Mouse (Mus musculus) intestine, embryonic 15.5 days (tissue): Measurements from ENCODE around the gene Rnf223. TPM values are rescaled to one million over a fixed set of nuclear protein-coding genes. Genes with fewer than 3 reads are reported as not detected.

Experiments used
- ATAC-seq: fragments of 200-750 bp; cut with Nextera tagmentation; 2 replicates; pipeline ENCODE4 v1.8.0; 2017; ENCODE audit warnings: moderate TSS enrichment, moderate library complexity
- H3K27ac ChIP-seq: fragments of 300-500 bp; sonication (generic); 2 replicates; pipeline ENCODE4 v1.5.1; 2015; ENCODE audit warnings: mild to moderate bottlenecking, inconsistent platforms
- H3K27me3 ChIP-seq: fragments of 300-500 bp; sonication (generic); replicated peaks from 2 replicates; pipeline ENCODE4 v1.6.1; 2015; ENCODE audit warnings: inconsistent platforms
- H3K36me3 ChIP-seq: fragments of 300-500 bp; sonication (generic); 2 replicates; pipeline ENCODE4 v1.6.1; 2015; ENCODE audit warnings: inconsistent platforms
- H3K4me1 ChIP-seq: fragments of 300-500 bp; sonication (generic); replicated peaks from 2 replicates; pipeline ENCODE4 v1.6.1; 2015; ENCODE audit warnings: inconsistent platforms
- H3K4me2 ChIP-seq: fragments of 300-500 bp; sonication (generic); replicated peaks from 2 replicates; pipeline ENCODE4 v1.6.1; 2015; ENCODE audit warnings: mild to moderate bottlenecking, inconsistent platforms
- H3K4me3 ChIP-seq: fragments of 300-500 bp; sonication (generic); replicated peaks from 2 replicates; pipeline ENCODE4 v1.5.1; 2015; ENCODE audit warnings: inconsistent platforms
- H3K9ac ChIP-seq: fragments of 300-500 bp; sonication (generic); 2 replicates; pipeline ENCODE4 v1.6.1; 2015; ENCODE audit warnings: inconsistent platforms
- H3K9me3 ChIP-seq: fragments of 300-500 bp; sonication (generic); 2 replicates; pipeline ENCODE4 v1.6.1; 2016; ENCODE audit warnings: inconsistent platforms
- WGBS: fragments of 180-500 bp; shearing (Covaris S2); methylation state at CpG from one replicate; pipeline ENCODE4 v1.1.7; 2015; 5-methylcytosine and 5-hydroxymethylcytosine counted together
- polyA plus RNA-seq: library from polyadenylated mRNA; unstranded; fragments of >200 nt; fragmentation: Nextera tagmentation; extraction: Ambion mirVana; gene quantifications from 2 replicates; pipeline ENCODE4 v1.2.1, GENCODE M21; 2015

Gene Rnf223
- polyA plus RNA-seq, 1 experiment from 2014 or later, result 0.06 TPM

GRCm38 (mm10) chr4:156099427-156099826 lies 30.9 kb upstream of the Rnf223 start:
- Histone ChIP-seq H3K9ac (no peak overlapping the region), H3K4me1 (no peaks in the 10 kb centered on the region), H3K27me3 (no peaks in the 10 kb centered on the region), H3K9me3 (no peaks in the 10 kb centered on the region), H3K36me3 (no peaks in the 10 kb centered on the region), H3K4me3 (no peak overlapping the region), H3K27ac (no peak overlapping the region), H3K4me2 (no peak overlapping the region)
- 73% methylated on average over 6 of the region's 6 CpGs for whole genome bisulfite sequencing
- no peak for ATAC-seq

- no peaks in the 10 kb centered on the region for H3K4me1 ChIP-seq
- H3K36me3 ChIP-seq, result no peaks in the 10 kb centered on the region
- 52% methylated on average over 5 of the region's 5 CpGs for WGBS
- no peak overlapping the region for H3K9ac ChIP-seq
- H3K4me2 ChIP-seq, result 0 out of 2 replicates have a peak overlapping the region, but pooled peaks have one; percentile 14
- H3K4me3 ChIP-seq, result no peak overlapping the region
- H3K27me3 ChIP-seq, result no peaks in the 10 kb centered on the region
- peak overlapping the region; percentile 75 for H3K27ac ChIP-seq
- peak; percentile 83 for ATAC-seq
- H3K9me3 ChIP-seq, result no peaks in the 10 kb centered on the region
These were observed 29.8 kb upstream of the Rnf223 start for GRCm38 (mm10) chr4:156100501-156100900.

- H3K9me3 ChIP-seq, result no peaks in the 10 kb centered on the region
- H3K9ac ChIP-seq, result no peak overlapping the region
- no peak overlapping the region for H3K27ac ChIP-seq
- no peak for ATAC-seq
- no peaks in the 10 kb centered on the region for H3K4me1 ChIP-seq
- H3K4me2 ChIP-seq, result no peak overlapping the region
- 34% methylated on average over 3 of the region's 3 CpGs for WGBS
- no peaks in the 10 kb centered on the region for H3K36me3 ChIP-seq
- no peak overlapping the region for H3K4me3 ChIP-seq
- H3K27me3 ChIP-seq, result no peaks in the 10 kb centered on the region
These were observed 28.8 kb upstream of the Rnf223 start for GRCm38 (mm10) chr4:156101481-156101903.

- no peaks in the 10 kb centered on the region for H3K9me3 ChIP-seq
- no peaks in the 10 kb centered on the region for H3K4me1 ChIP-seq
- H3K4me2 ChIP-seq, result no peak overlapping the region
- H3K4me3 ChIP-seq, result no peak overlapping the region
- no peak overlapping the region for H3K9ac ChIP-seq
- 56% methylated on average over 4 of the region's 4 CpGs for WGBS
- peak; percentile 18; the same call in 1 of the 2 replicates for ATAC-seq
- no peaks in the 10 kb centered on the region for H3K27me3 ChIP-seq
- no peaks in the 10 kb centered on the region for H3K36me3 ChIP-seq
- H3K27ac ChIP-seq, result no peak overlapping the region
These were observed 27.0 kb upstream of the Rnf223 start for GRCm38 (mm10) chr4:156103342-156103741.

- no peaks in the 10 kb centered on the region for H3K36me3 ChIP-seq
- WGBS, result 20% methylated on average over 13 of the region's 13 CpGs
- H3K27ac ChIP-seq, result peak overlapping the region; percentile 83
- H3K4me3 ChIP-seq, result peak overlapping the region; percentile 93
- peak overlapping the region; percentile 74 for H3K4me2 ChIP-seq
- H3K27me3 ChIP-seq, result no peaks in the 10 kb centered on the region
- H3K4me1 ChIP-seq, result no peaks in the 10 kb centered on the region
- no peaks in the 10 kb centered on the region for H3K9me3 ChIP-seq
- peak overlapping the region; percentile 59 for H3K9ac ChIP-seq
- ATAC-seq, result peak; percentile 75
These were observed 21.4 kb upstream of the Rnf223 start for GRCm38 (mm10) chr4:156108606-156109546.

GRCm38 (mm10) chr4:156109570-156110331 lies 20.6 kb upstream of the Rnf223 start, which contains the start of gene 9430015G10Rik:
9430015G10Rik (plus strand) TSS chr4:156109982.
- Histone ChIP-seq H3K27me3 (no peaks in the 10 kb centered on the region), H3K9ac (peak within 1 kb of the TSS; percentile 90), H3K4me2 (peak within 1 kb of the TSS; percentile 74), H3K9me3 (no peaks in the 10 kb centered on the region), H3K4me1 (no peaks in the 10 kb centered on the region), H3K4me3 (peak within 1 kb of the TSS; percentile 93), H3K36me3 (no peaks in the 10 kb centered on the region), H3K27ac (peak within 1 kb of the TSS; percentile 93)
- WGBS, result under 1% methylated on average over 60 of the region's 60 CpGs
- peak; percentile 98 for ATAC-seq

GRCm38 (mm10) chr4:156124077-156124476 lies 6.2 kb upstream of the Rnf223 start:
- Histone ChIP-seq H3K4me2 (no peak overlapping the region), H3K27ac (no peak overlapping the region), H3K4me3 (no peak overlapping the region), H3K9me3 (no peaks in the 10 kb centered on the region), H3K4me1 (no peaks in the 10 kb centered on the region), H3K36me3 (peaks cover 23% of the 10 kb centered on the region), H3K27me3 (no peaks in the 10 kb centered on the region), H3K9ac (no peak overlapping the region)
- WGBS, result 93% methylated on average over 7 of the region's 7 CpGs
- ATAC-seq, result no peak

GRCm38 (mm10) chr4:156125393-156125792 lies 4.9 kb upstream of the Rnf223 start:
- H3K36me3 ChIP-seq, result peaks cover 15% of the 10 kb centered on the region
- H3K9me3 ChIP-seq, result no peaks in the 10 kb centered on the region
- no peak overlapping the region for H3K27ac ChIP-seq
- 95% methylated on average over 6 of the region's 6 CpGs for WGBS
- ATAC-seq, result no peak
- no peak overlapping the region for H3K9ac ChIP-seq
- no peak overlapping the region for H3K4me3 ChIP-seq
- H3K27me3 ChIP-seq, result no peaks in the 10 kb centered on the region
- H3K4me1 ChIP-seq, result no peaks in the 10 kb centered on the region
- H3K4me2 ChIP-seq, result no peak overlapping the region

GRCm38 (mm10) chr4:156126841-156127240 lies 3.5 kb upstream of the Rnf223 start:
- Histone ChIP-seq H3K4me3 (no peak overlapping the region), H3K27me3 (no peaks in the 10 kb centered on the region), H3K4me1 (no peaks in the 10 kb centered on the region), H3K9me3 (no peaks in the 10 kb centered on the region), H3K27ac (no peak overlapping the region), H3K4me2 (no peak overlapping the region), H3K9ac (no peak overlapping the region), H3K36me3 (peaks cover 15% of the 10 kb centered on the region)
- 83% methylated on average over 7 of the region's 7 CpGs for WGBS
- ATAC-seq, result no peak

GRCm38 (mm10) chr4:156128746-156129145 lies 1.6 kb upstream of the Rnf223 start:
- ATAC-seq, result no peak
- no peak overlapping the region for H3K4me2 ChIP-seq
- peaks cover 2% of the 10 kb centered on the region; the same call in 1 of the 2 replicates for H3K4me1 ChIP-seq
- no peaks in the 10 kb centered on the region for H3K27me3 ChIP-seq
- 77% methylated on average over 5 of the region's 5 CpGs for WGBS
- no peak overlapping the region for H3K4me3 ChIP-seq
- no peak overlapping the region for H3K9ac ChIP-seq
- no peaks in the 10 kb centered on the region for H3K9me3 ChIP-seq
- H3K36me3 ChIP-seq, result peaks cover 13% of the 10 kb centered on the region
- no peak overlapping the region for H3K27ac ChIP-seq

GRCm38 (mm10) chr4:156130940-156131339 lies 627 bp downstream of the Rnf223 start:
- peaks cover 4% of the 10 kb centered on the region; the same call in 1 of the 2 replicates for H3K36me3 ChIP-seq
- no peaks in the 10 kb centered on the region for H3K27me3 ChIP-seq
- no peak overlapping the region for H3K27ac ChIP-seq
- ATAC-seq, result no peak
- 85% methylated on average over 10 of the region's 10 CpGs for WGBS
- no peaks in the 10 kb centered on the region for H3K9me3 ChIP-seq
- no peak overlapping the region for H3K4me2 ChIP-seq
- no peak overlapping the region for H3K4me3 ChIP-seq
- H3K9ac ChIP-seq, result no peak overlapping the region
- peaks cover 4% of the 10 kb centered on the region; the same call in 1 of the 2 replicates for H3K4me1 ChIP-seq

GRCm38 (mm10) chr4:156133334-156133733 lies 3.0 kb downstream of the Rnf223 start:
- H3K4me2 ChIP-seq, result no peak overlapping the region
- no peaks in the 10 kb centered on the region for H3K9me3 ChIP-seq
- no peaks in the 10 kb centered on the region for H3K36me3 ChIP-seq
- H3K9ac ChIP-seq, result no peak overlapping the region
- H3K4me3 ChIP-seq, result no peak overlapping the region
- peaks cover 4% of the 10 kb centered on the region; the same call in 1 of the 2 replicates for H3K4me1 ChIP-seq
- ATAC-seq, result no peak
- H3K27me3 ChIP-seq, result no peaks in the 10 kb centered on the region
- H3K27ac ChIP-seq, result no peak overlapping the region
- 65% methylated on average over 5 of the region's 5 CpGs for WGBS
